Mouse (Mus musculus): ENCODE data around the gene Rmnd1. TPM values are rescaled to one million over a fixed set of nuclear protein-coding genes. Genes with fewer than 3 reads are reported as not detected.

The Rmnd1 gene
- polyA plus RNA-seq, 1 experiment from 2014 or later = 49.1 TPM

Other genes starting within 250 kb of the Rmnd1 start
- 46.6 and 48.0 TPM in 2 replicates for gene Akap12, start 166.0 kb downstream of the Rmnd1 start, polyA plus RNA-seq (2015; fragmentation: Nextera tagmentation; extraction: Ambion mirVana)
- gene Zbtb2, start 44.3 kb downstream of the Rmnd1 start, polyA plus RNA-seq (2015; fragmentation: Nextera tagmentation; extraction: Ambion mirVana) = 14.9 and 15.0 TPM in 2 replicates
- 10.3 and 10.8 TPM in 2 replicates for gene Armt1, start 79 bp upstream of the Rmnd1 start, polyA plus RNA-seq (2015; fragmentation: Nextera tagmentation; extraction: Ambion mirVana)
- 0.24 and 0.32 TPM in 2 replicates for gene Ccdc170, start 50.1 kb upstream of the Rmnd1 start, polyA plus RNA-seq (2015; fragmentation: Nextera tagmentation; extraction: Ambion mirVana)
- gene Esr1, start 179.2 kb upstream of the Rmnd1 start, polyA plus RNA-seq (2015; fragmentation: Nextera tagmentation; extraction: Ambion mirVana) = 0.45 and 0.49 TPM in 2 replicates

Data from hindbrain, embryonic 15.5 days (tissue).